Mouse (Mus musculus): ENCODE results near the gene Napa. TPM values are rescaled to one million over a fixed set of nuclear protein-coding genes. Genes with fewer than 3 reads are reported as not detected.

The Napa gene
- polyA plus RNA-seq, 1 experiment from 2014 or later = 178 TPM

GRCm38 (mm10) chr7:16119569-16120261, 21.5 kb downstream of the Napa start, which contains the start of gene Kptn:
Gene Kptn (plus strand): TSS chr7:16119895.
- peak; percentile 85 for ATAC-seq (ENCODE audit: borderline replicate concordance, extremely low read depth, low FRiP score, low TSS enrichment)
- H3K27me3 ChIP-seq = no peaks in the 10 kb centered on the region
- peaks cover 30% of the 10 kb centered on the region for H3K36me3 ChIP-seq
- H3K4me1 ChIP-seq = peaks cover 10% of the 10 kb centered on the region
- peak within 1 kb of the TSS; percentile 97 for H3K4me3 ChIP-seq
- peak within 1 kb of the TSS; percentile 73 for H3K4me2 ChIP-seq
- no peaks in the 10 kb centered on the region for H3K9me3 ChIP-seq
- peak within 1 kb of the TSS; percentile 86 for H3K27ac ChIP-seq
- peak within 1 kb of the TSS; percentile 81 for H3K9ac ChIP-seq
- under 1% methylated on average over 33 of the region's 33 CpGs for WGBS

GRCm38 (mm10) chr7:16120262-16120600, 22.0 kb downstream of the Napa start:
- Histone ChIP-seq H3K27ac (no peak overlapping the region; the same call in 1 of the 2 replicates), H3K4me2 (peak overlapping the region; percentile 73), H3K4me3 (peak overlapping the region; percentile 97), H3K4me1 (peaks cover 10% of the 10 kb centered on the region), H3K9me3 (no peaks in the 10 kb centered on the region), H3K36me3 (peaks cover 25% of the 10 kb centered on the region), H3K9ac (peak overlapping the region; percentile 81), H3K27me3 (no peaks in the 10 kb centered on the region)
- 36% methylated on average over 9 of the region's 9 CpGs for WGBS
- ATAC-seq (ENCODE audit: borderline replicate concordance, extremely low read depth, low FRiP score, low TSS enrichment) = peak; percentile 29

- ATAC-seq (ENCODE audit: borderline replicate concordance, extremely low read depth, low FRiP score, low TSS enrichment) = no peak
- no peaks in the 10 kb centered on the region for H3K9me3 ChIP-seq
- no peak overlapping the region for H3K4me2 ChIP-seq
- H3K27ac ChIP-seq = no peak overlapping the region
- WGBS = 74% methylated on average over 9 of the region's 9 CpGs
- no peaks in the 10 kb centered on the region for H3K36me3 ChIP-seq
- no peaks in the 10 kb centered on the region for H3K27me3 ChIP-seq
- no peak overlapping the region for H3K4me3 ChIP-seq
- peaks cover 21% of the 10 kb centered on the region for H3K4me1 ChIP-seq
- no peak overlapping the region for H3K9ac ChIP-seq
Observed at GRCm38 (mm10) chr7:16125829-16126228, 27.6 kb downstream of the Napa start.

GRCm38 (mm10) chr7:16128344-16128743, 30.1 kb downstream of the Napa start:
- H3K27me3 ChIP-seq = peaks cover 6% of the 10 kb centered on the region; the same call in 1 of the 2 replicates
- no peak overlapping the region for H3K9ac ChIP-seq
- 69% methylated on average over 6 of the region's 6 CpGs for WGBS
- H3K27ac ChIP-seq = no peak overlapping the region
- no peaks in the 10 kb centered on the region for H3K9me3 ChIP-seq
- H3K4me3 ChIP-seq = no peak overlapping the region
- no peaks in the 10 kb centered on the region for H3K36me3 ChIP-seq
- no peak overlapping the region for H3K4me2 ChIP-seq
- no peak for ATAC-seq (ENCODE audit: borderline replicate concordance, extremely low read depth, low FRiP score, low TSS enrichment)
- H3K4me1 ChIP-seq = peaks cover 33% of the 10 kb centered on the region

GRCm38 (mm10) chr7:16128899-16129298, 30.6 kb downstream of the Napa start:
- ATAC-seq (ENCODE audit: borderline replicate concordance, extremely low read depth, low FRiP score, low TSS enrichment) = no peak
- Histone ChIP-seq H3K4me3 (no peak overlapping the region), H3K36me3 (no peaks in the 10 kb centered on the region), H3K9ac (no peak overlapping the region), H3K4me2 (peak overlapping the region; percentile 80), H3K9me3 (no peaks in the 10 kb centered on the region), H3K27ac (no peak overlapping the region), H3K4me1 (peaks cover 33% of the 10 kb centered on the region), H3K27me3 (peaks cover 6% of the 10 kb centered on the region; the same call in 1 of the 2 replicates)
- WGBS = 63% methylated on average over 5 of the region's 5 CpGs

- Histone ChIP-seq H3K27me3 (peaks cover 6% of the 10 kb centered on the region; the same call in 1 of the 2 replicates), H3K36me3 (no peaks in the 10 kb centered on the region), H3K4me3 (peak within 1 kb of the TSS; percentile 47), H3K27ac (peak within 1 kb of the TSS; percentile 52; the same call in 1 of the 2 replicates), H3K9me3 (no peaks in the 10 kb centered on the region), H3K4me2 (peak within 1 kb of the TSS; percentile 80), H3K4me1 (peaks cover 33% of the 10 kb centered on the region), H3K9ac (peak within 1 kb of the TSS; percentile 52)
- ATAC-seq (ENCODE audit: borderline replicate concordance, extremely low read depth, low FRiP score, low TSS enrichment) = peak; percentile 85
- WGBS = 3% methylated on average over 12 of the region's 12 CpGs
Observed at GRCm38 (mm10) chr7:16129421-16129845, 31.2 kb downstream of the Napa start, which contains the start of gene Slc8a2. Gene Slc8a2 (plus strand): TSS chr7:16129826.

- peaks cover 33% of the 10 kb centered on the region for H3K4me1 ChIP-seq
- peak overlapping the region; percentile 47 for H3K4me3 ChIP-seq
- peak; percentile 82 for ATAC-seq (ENCODE audit: borderline replicate concordance, extremely low read depth, low FRiP score, low TSS enrichment)
- no peaks in the 10 kb centered on the region for H3K9me3 ChIP-seq
- peaks cover 6% of the 10 kb centered on the region; the same call in 1 of the 2 replicates for H3K27me3 ChIP-seq
- H3K27ac ChIP-seq = peak overlapping the region; percentile 52; the same call in 1 of the 2 replicates
- peak overlapping the region; percentile 80 for H3K4me2 ChIP-seq
- no peaks in the 10 kb centered on the region for H3K36me3 ChIP-seq
- under 1% methylated on average over 37 of the region's 38 CpGs for WGBS
- peak overlapping the region; percentile 52 for H3K9ac ChIP-seq
Observed at GRCm38 (mm10) chr7:16129846-16130691, 31.8 kb downstream of the Napa start.

GRCm38 (mm10) chr7:16130956-16131634, 32.8 kb downstream of the Napa start:
- Histone ChIP-seq H3K27ac (no peak overlapping the region), H3K27me3 (peaks cover 6% of the 10 kb centered on the region; the same call in 1 of the 2 replicates), H3K4me2 (peak overlapping the region; percentile 80), H3K4me3 (peak overlapping the region; percentile 47), H3K9me3 (no peaks in the 10 kb centered on the region), H3K9ac (no peak overlapping the region), H3K36me3 (no peaks in the 10 kb centered on the region), H3K4me1 (peaks cover 33% of the 10 kb centered on the region)
- no peak for ATAC-seq (ENCODE audit: borderline replicate concordance, extremely low read depth, low FRiP score, low TSS enrichment)
- WGBS = 27% methylated on average over 13 of the region's 13 CpGs

GRCm38 (mm10) chr7:16132161-16132581, 33.9 kb downstream of the Napa start:
- no peak overlapping the region for H3K9ac ChIP-seq
- no peak for ATAC-seq (ENCODE audit: borderline replicate concordance, extremely low read depth, low FRiP score, low TSS enrichment)
- 6% methylated on average over 7 of the region's 7 CpGs for WGBS
- H3K4me2 ChIP-seq = no peak overlapping the region
- H3K4me3 ChIP-seq = no peak overlapping the region
- H3K27ac ChIP-seq = no peak overlapping the region
- H3K27me3 ChIP-seq = peaks cover 6% of the 10 kb centered on the region; the same call in 1 of the 2 replicates
- peaks cover 33% of the 10 kb centered on the region for H3K4me1 ChIP-seq
- no peaks in the 10 kb centered on the region for H3K9me3 ChIP-seq
- no peaks in the 10 kb centered on the region for H3K36me3 ChIP-seq

GRCm38 (mm10) chr7:16132926-16133325, 34.7 kb downstream of the Napa start:
- 48% methylated on average over 3 of the region's 3 CpGs for WGBS
- Histone ChIP-seq H3K4me1 (peaks cover 33% of the 10 kb centered on the region), H3K36me3 (no peaks in the 10 kb centered on the region), H3K27me3 (peaks cover 6% of the 10 kb centered on the region; the same call in 1 of the 2 replicates), H3K9me3 (no peaks in the 10 kb centered on the region), H3K4me2 (no peak overlapping the region), H3K27ac (no peak overlapping the region), H3K4me3 (no peak overlapping the region), H3K9ac (no peak overlapping the region)
- ATAC-seq (ENCODE audit: borderline replicate concordance, extremely low read depth, low FRiP score, low TSS enrichment) = no peak

- Histone ChIP-seq H3K27me3 (peaks cover 6% of the 10 kb centered on the region; the same call in 1 of the 2 replicates), H3K36me3 (no peaks in the 10 kb centered on the region), H3K4me2 (no peak overlapping the region), H3K9ac (no peak overlapping the region), H3K4me3 (no peak overlapping the region), H3K4me1 (peaks cover 33% of the 10 kb centered on the region), H3K9me3 (no peaks in the 10 kb centered on the region), H3K27ac (no peak overlapping the region)
- ATAC-seq (ENCODE audit: borderline replicate concordance, extremely low read depth, low FRiP score, low TSS enrichment) = no peak
- WGBS = 89% methylated on average over 9 of the region's 9 CpGs
Observed at GRCm38 (mm10) chr7:16133691-16134090, 35.4 kb downstream of the Napa start.
